Mouse (Mus musculus) spleen, adult 12 weeks (tissue): ENCODE results near the gene Nnat.
"Not testable (repeated sequence)": the region's sequence is repeated elsewhere in the genome, so short reads cannot be mapped to it uniquely, and the experiment has no call there.

Source experiments
- DNase-seq: peaks from one replicate; pipeline ENCODE4 v3.0.0; 2022; ENCODE audit warnings: low spot score

The Nnat gene

GRCm38 (mm10) chr2:157552158-157552886 is 7.6 kb upstream of the Nnat start:
- no peak for DNase-seq

GRCm38 (mm10) chr2:157556074-157556698 is 3.7 kb upstream of the Nnat start:
- DNase-seq = no peak

- DNase-seq = no peak
These were observed 1.8 kb upstream of the Nnat start for GRCm38 (mm10) chr2:157558051-157558450.

GRCm38 (mm10) chr2:157558520-157558919 is 1.4 kb upstream of the Nnat start:
- DNase-seq = no peak

- DNase-seq = no peak
These were observed 438 bp upstream of the Nnat start for GRCm38 (mm10) chr2:157559440-157559839.

GRCm38 (mm10) chr2:157560302-157560701 is 424 bp downstream of the Nnat start:
- no peak for DNase-seq

GRCm38 (mm10) chr2:157561165-157561836 is 1.4 kb downstream of the Nnat start:
- no peak for DNase-seq

- DNase-seq = no peak
These were observed 3.2 kb downstream of the Nnat start for GRCm38 (mm10) chr2:157563031-157563430.

GRCm38 (mm10) chr2:157564723-157565122 is 4.8 kb downstream of the Nnat start:
- DNase-seq = no peak

- no peak for DNase-seq
These were observed 5.6 kb downstream of the Nnat start for GRCm38 (mm10) chr2:157565446-157565845.

- no peak for DNase-seq
These were observed 6.0 kb downstream of the Nnat start for GRCm38 (mm10) chr2:157565898-157566259.

GRCm38 (mm10) chr2:157566260-157566952 is 6.5 kb downstream of the Nnat start:
- DNase-seq = peak; percentile 76

- DNase-seq = no peak
These were observed 7.5 kb downstream of the Nnat start for GRCm38 (mm10) chr2:157567235-157567961.

GRCm38 (mm10) chr2:157568881-157569280 is 9.0 kb downstream of the Nnat start:
- no peak for DNase-seq

- no peak for DNase-seq
These were observed 10.1 kb downstream of the Nnat start for GRCm38 (mm10) chr2:157569796-157570485.

- peak; percentile 19 for DNase-seq
These were observed 11.4 kb downstream of the Nnat start, which contains the start of gene Blcap for GRCm38 (mm10) chr2:157571224-157571832. Blcap (minus strand) TSS chr2:157571274.

GRCm38 (mm10) chr2:157572786-157573185 is 12.9 kb downstream of the Nnat start:
- DNase-seq = no peak

- DNase-seq = not testable (repeated sequence)
These were observed 25.5 kb downstream of the Nnat start for GRCm38 (mm10) chr2:157585351-157585750.

- DNase-seq = no peak
These were observed 37.1 kb downstream of the Nnat start for GRCm38 (mm10) chr2:157596876-157597566.

- no peak for DNase-seq
These were observed 41.6 kb downstream of the Nnat start for GRCm38 (mm10) chr2:157601435-157601839.
